Comparison of ENCODE assay signal across 22 mouse cellular contexts in genomic region chr14:61986203-61986602, GRCm38 (mm10).
"Had no signal": no experiment of that assay in that cellular context is flagged by ENCODE, and none has a peak within 500 bp of the region (broad histone marks: within the 10 kb centered on the region; RNA-seq: fewer than 3 reads in every experiment).

No protein-coding gene starts in this region.

- DNase-seq: kidney, adult 2 months; kidney, postnatal 25 days; layer of hippocampus, adult 9-11 months; liver; lung, adult 18-20 months; lung, postnatal 10 days; lung, postnatal 36 days; right cerebral cortex, adult 18-20 months; right cerebral cortex, postnatal 14 days; right cerebral cortex, postnatal 4 days; thymus, postnatal 25 days had no signal

- H3K27me3 ChIP-seq: liver, embryonic 12.5 days; liver, embryonic 15.5 days; lung, embryonic 15.5 days; megakaryocyte, embryonic 14.5 days; midbrain, embryonic 13.5 days; neural tube, embryonic 12.5 days; neural tube, embryonic 15.5 days had no signal

- H3K27ac ChIP-seq: kidney, postnatal 0 days; layer of hippocampus, adult 2 months; liver, embryonic 12.5 days; liver, embryonic 15.5 days; lung, embryonic 15.5 days; midbrain, embryonic 10.5 days; midbrain, embryonic 13.5 days; neural tube, embryonic 12.5 days; neural tube, embryonic 15.5 days; stomach, postnatal 0 days had no signal

- H3K36me3 ChIP-seq: liver, embryonic 12.5 days; liver, embryonic 15.5 days; lung, embryonic 15.5 days; midbrain, embryonic 10.5 days; midbrain, embryonic 13.5 days; neural tube, embryonic 12.5 days; neural tube, embryonic 15.5 days had no signal

- H3K4me2 ChIP-seq: liver, embryonic 12.5 days; liver, embryonic 15.5 days; lung, embryonic 15.5 days; midbrain, embryonic 13.5 days; neural tube, embryonic 12.5 days; neural tube, embryonic 15.5 days had no signal

- H3K4me1 ChIP-seq: liver, embryonic 12.5 days; liver, embryonic 15.5 days; lung, embryonic 15.5 days; megakaryocyte, embryonic 14.5 days; midbrain, embryonic 10.5 days; midbrain, embryonic 13.5 days; neural tube, embryonic 12.5 days; neural tube, embryonic 15.5 days had no signal

- H3K9me3 ChIP-seq: liver, embryonic 12.5 days; liver, embryonic 15.5 days; lung, embryonic 15.5 days; midbrain, embryonic 10.5 days; midbrain, embryonic 13.5 days; neural tube, embryonic 12.5 days; neural tube, embryonic 15.5 days had no signal

- H3K9ac ChIP-seq: liver, embryonic 12.5 days; liver, embryonic 15.5 days; lung, embryonic 15.5 days; midbrain, embryonic 13.5 days; neural tube, embryonic 12.5 days; neural tube, embryonic 15.5 days had no signal

- H3K4me3 ChIP-seq: layer of hippocampus, adult 2 months; liver, embryonic 12.5 days; liver, embryonic 15.5 days; lung, embryonic 15.5 days; megakaryocyte, embryonic 14.5 days; midbrain, embryonic 10.5 days; midbrain, embryonic 13.5 days; neural tube, embryonic 12.5 days; neural tube, embryonic 15.5 days had no signal

- ATAC-seq: liver, embryonic 12.5 days; midbrain, embryonic 13.5 days had no signal
